Mouse (Mus musculus) megakaryocyte, embryonic 14.5 days (primary cell): Measurements from ENCODE around the gene Zfp541. TPM values are rescaled to one million over a fixed set of nuclear protein-coding genes. Genes with fewer than 3 reads are reported as not detected.

Experiments used
- H3K27me3 ChIP-seq: replicated peaks from 2 replicates; pipeline ENCODE3; 2012; ENCODE audit warnings: inconsistent platforms
- H3K36me3 ChIP-seq: replicated peaks from 2 replicates; pipeline ENCODE3; 2012; ENCODE audit warnings: low read length, inconsistent platforms, mixed read lengths
- H3K4me1 ChIP-seq: 2 replicates; pipeline ENCODE4 v1.6.1; 2012; ENCODE audit warnings: inconsistent platforms
- H3K4me3 ChIP-seq: replicated peaks from 2 replicates; pipeline ENCODE3; 2012; ENCODE audit warnings: moderate library complexity, mild to moderate bottlenecking, inconsistent platforms
- H3K9me3 ChIP-seq: 2 replicates; pipeline ENCODE4 v1.6.1; 2012; ENCODE audit warnings: inconsistent platforms
- FLI1 ChIP-seq: IDR thresholded peaks from 2 replicates; pipeline ENCODE4 v1.6.1; 2012; ENCODE audit warnings: low read length, inconsistent platforms, mixed read lengths
- GATA1 ChIP-seq: IDR thresholded peaks from 3 replicates; pipeline ENCODE4 v1.6.1; 2012; ENCODE audit warnings: mixed read lengths, low read length, inconsistent platforms, borderline replicate concordance
- polyA plus RNA-seq: library from polyadenylated mRNA; stranded (reverse); fragments of >175 nt; gene quantifications from 2 replicates; pipeline ENCODE4 v1.2.3, GENCODE M21; 2012; ENCODE audit warnings: low replicate concordance; ENCODE audit not compliant: insufficient read depth

The Zfp541 gene
- polyA plus RNA-seq, 1 experiment, result 0.15 TPM

DNA sequence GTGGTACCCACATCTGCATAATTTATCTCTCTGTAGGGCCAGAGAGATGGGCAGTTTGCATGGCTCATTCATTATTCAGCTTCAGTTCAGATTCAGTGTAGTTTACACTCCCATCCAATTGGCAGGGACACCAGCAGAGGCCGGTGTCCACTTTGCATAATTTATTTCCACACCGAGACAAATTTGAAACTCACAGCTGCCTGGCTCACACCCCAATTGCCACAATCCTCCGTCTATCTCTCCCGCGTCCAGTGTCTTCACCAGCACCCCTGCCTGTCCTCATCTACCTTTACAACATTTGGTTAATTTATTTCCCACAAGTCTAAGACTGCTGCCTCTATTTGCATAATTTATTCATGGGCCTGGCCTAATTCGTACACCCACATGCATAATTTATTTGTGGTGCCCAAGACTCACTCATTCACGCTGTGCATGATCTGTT is 73.4 kb downstream of the Zfp541 start:
- TF ChIP-seq GATA1 (no peak), FLI1 (no peak)
- H3K36me3 ChIP-seq, result no peaks in the 10 kb centered on the region
- H3K27me3 ChIP-seq, result peaks cover 71% of the 10 kb centered on the region
- peaks cover 11% of the 10 kb centered on the region for H3K4me1 ChIP-seq
- no peaks in the 10 kb centered on the region for H3K9me3 ChIP-seq
- no peak overlapping the region for H3K4me3 ChIP-seq

Other genes with a start within 250 kb of the Zfp541 start
- not detected in 2 replicates for gene Obox6, start 222.1 kb upstream of the Zfp541 start, polyA plus RNA-seq
- 0.12 TPM in 1 of 2 replicates, not detected in the other for gene Crx, start 181.8 kb upstream of the Zfp541 start, polyA plus RNA-seq
- not detected in 2 replicates for gene Crxos, start 179.2 kb upstream of the Zfp541 start, polyA plus RNA-seq
- gene Selenow, start 139.4 kb upstream of the Zfp541 start, polyA plus RNA-seq, result 1,012 and 1,066 TPM in 2 replicates
- 159 and 504 TPM in 2 replicates for gene Nop53, start 115.7 kb upstream of the Zfp541 start, polyA plus RNA-seq
- gene Ehd2, start 94.2 kb upstream of the Zfp541 start, polyA plus RNA-seq, result 0.84 and 0.93 TPM in 2 replicates
- gene Bicra, start 13.9 kb upstream of the Zfp541 start, polyA plus RNA-seq, result 30.6 and 132 TPM in 2 replicates
- 161 and 318 TPM in 2 replicates for gene Napa, start 36.6 kb downstream of the Zfp541 start, polyA plus RNA-seq
- 5.7 and 14.1 TPM in 2 replicates for gene Kptn, start 58.1 kb downstream of the Zfp541 start, polyA plus RNA-seq
- gene Slc8a2, start 68.0 kb downstream of the Zfp541 start, polyA plus RNA-seq, result not detected in 2 replicates
- 1.4 TPM in 1 of 2 replicates, not detected in the other for gene Meis3, start 113.3 kb downstream of the Zfp541 start, polyA plus RNA-seq
- gene Dhx34, start 160.2 kb downstream of the Zfp541 start, polyA plus RNA-seq, result 29.7 and 75.4 TPM in 2 replicates
- gene C5ar2, start 182.3 kb downstream of the Zfp541 start, polyA plus RNA-seq, result 0.04 TPM in 1 of 2 replicates, not detected in the other
- 2.0 and 6.6 TPM in 2 replicates for gene C5ar1, start 197.7 kb downstream of the Zfp541 start, polyA plus RNA-seq
- 53.8 and 168 TPM in 2 replicates for gene Inafm1, start 211.8 kb downstream of the Zfp541 start, polyA plus RNA-seq
- 27.8 and 101 TPM in 2 replicates for gene Ccdc9, start 225.0 kb downstream of the Zfp541 start, polyA plus RNA-seq
- gene Bbc3, start 246.6 kb downstream of the Zfp541 start, polyA plus RNA-seq, result 1,043 and 5,254 TPM in 2 replicates